In genomic region chr6:115989607-115990006, GRCm38 (mm10) we compare ENCODE assay signal across 10 mouse cellular contexts. TPM values are rescaled to one million over a fixed set of nuclear protein-coding genes. Genes with fewer than 3 reads are reported as not detected.
DNase-seq lines count a peak whose midpoint lies in the region; ATAC-seq lines count a peak whose summit lies in the region.
"Had no signal": no experiment of that assay in that cellular context is flagged by ENCODE, and none has a peak within 500 bp of the region (broad histone marks: within the 10 kb centered on the region; RNA-seq: fewer than 3 reads in every experiment).

No protein-coding gene starts in this region.

- H3K9me3 ChIP-seq in heart, embryonic 13.5 days: peaks cover 4% of the 10 kb centered on the region; the same call in 1 of the 2 replicates
- no peaks in the 10 kb centered on the region for H3K9me3 ChIP-seq in neural tube, embryonic 12.5 days
- no peaks in the 10 kb centered on the region for H3K9me3 ChIP-seq in neural tube, embryonic 15.5 days (replicated peaks)

- ATAC-seq in heart, embryonic 13.5 days (ENCODE audit: extremely low read depth, insufficient number of reproducible peaks, low FRiP score, low TSS enrichment): no peak
- ATAC-seq in neural tube, embryonic 12.5 days (ENCODE audit: low FRiP score, low read depth): no peak
- no peak for ATAC-seq in neural tube, embryonic 15.5 days (ENCODE audit: low FRiP score)

- WGBS in heart, embryonic 13.5 days: 71% methylated on average over 4 of the region's 4 CpGs
- 73% methylated on average over 4 of the region's 4 CpGs for WGBS in neural tube, embryonic 12.5 days
- 50% methylated on average over 4 of the region's 4 CpGs for WGBS in neural tube, embryonic 15.5 days

- H3K4me2 ChIP-seq in heart, embryonic 13.5 days: peak overlapping the region; percentile 76
- 0 out of 2 replicates have a peak overlapping the region, but pooled peaks have one; percentile 12 for H3K4me2 ChIP-seq in neural tube, embryonic 12.5 days (replicated peaks)
- no peak overlapping the region for H3K4me2 ChIP-seq in neural tube, embryonic 15.5 days

- no peak overlapping the region for H3K27ac ChIP-seq in heart, embryonic 13.5 days (replicated peaks)
- H3K27ac ChIP-seq in neural tube, embryonic 12.5 days: no peak overlapping the region
- H3K27ac ChIP-seq in neural tube, embryonic 15.5 days (replicated peaks): no peak overlapping the region

- H3K9ac ChIP-seq in heart, embryonic 13.5 days: peak overlapping the region; percentile 86
- H3K9ac ChIP-seq in neural tube, embryonic 12.5 days: no peak overlapping the region
- H3K9ac ChIP-seq in neural tube, embryonic 15.5 days (replicated peaks): no peak overlapping the region

- H3K36me3 ChIP-seq in heart, embryonic 13.5 days: no peaks in the 10 kb centered on the region
- H3K36me3 ChIP-seq in neural tube, embryonic 12.5 days: no peaks in the 10 kb centered on the region
- H3K36me3 ChIP-seq in neural tube, embryonic 15.5 days: no peaks in the 10 kb centered on the region

- peaks cover 30% of the 10 kb centered on the region for H3K27me3 ChIP-seq in heart, embryonic 13.5 days (replicated peaks)
- peaks cover 43% of the 10 kb centered on the region for H3K27me3 ChIP-seq in neural tube, embryonic 12.5 days (replicated peaks)
- H3K27me3 ChIP-seq in neural tube, embryonic 15.5 days (replicated peaks): peaks cover 43% of the 10 kb centered on the region

- H3K4me1 ChIP-seq in heart, embryonic 13.5 days: peaks cover 86% of the 10 kb centered on the region
- H3K4me1 ChIP-seq in neural tube, embryonic 12.5 days: peaks cover 61% of the 10 kb centered on the region
- peaks cover 59% of the 10 kb centered on the region for H3K4me1 ChIP-seq in neural tube, embryonic 15.5 days

- DNase-seq in heart, postnatal 36 days: no peak
- DNase-seq in left cerebral cortex, postnatal 36 days (ENCODE audit: low spot score in 2 of 2): peak; percentile 51 to 66
- peak; percentile 81 to 93 for DNase-seq in thymus, postnatal 36 days
- no peak for DNase-seq in spleen, postnatal 4 days (ENCODE audit: low spot score in 2 of 2)
- DNase-seq in frontal cortex, postnatal 14 days (ENCODE audit: low spot score in 2 of 2): no peak

- peak overlapping the region; percentile 67 for H3K4me3 ChIP-seq in heart, embryonic 13.5 days
- H3K4me3 ChIP-seq in neural tube, embryonic 12.5 days: no peak overlapping the region
- H3K4me3 ChIP-seq in neural tube, embryonic 15.5 days (replicated peaks): no peak overlapping the region

- intact Hi-C loops in heart, postnatal 36 days (cut with DNase I): no loop called here
- intact Hi-C loops in left cerebral cortex, postnatal 36 days (cut with DNase I): no loop called here

RNA-seq across cellular contexts. Expression of gene Plxnd1, which starts 5.2 kb away (rescaled TPM):
- polyA plus RNA-seq in heart, embryonic 13.5 days (2015; fragmentation: Nextera tagmentation; extraction: Ambion mirVana): 39.6 and 43.5 TPM in 2 replicates
- total RNA-seq in heart, postnatal 36 days (2021): 10 to 100 TPM; 69.9 to 74.6 TPM
- polyA plus RNA-seq in neural tube, embryonic 12.5 days (2016; fragmentation: Nextera tagmentation; extraction: Ambion mirVana): 20.0 and 28.0 TPM in 2 replicates
- polyA plus RNA-seq in neural tube, embryonic 15.5 days (2015; fragmentation: Nextera tagmentation; extraction: Ambion mirVana): 8.8 and 9.8 TPM in 2 replicates
- 100 to 1,000 TPM; 115 to 121 TPM for total RNA-seq in left cerebral cortex, postnatal 36 days (2021)

RNA-seq across cellular contexts. Expression of gene H1foo, which starts 44.9 kb away (rescaled TPM):
- not detected in 2 replicates for polyA plus RNA-seq in heart, embryonic 13.5 days (2015; fragmentation: Nextera tagmentation; extraction: Ambion mirVana)
- not detected for total RNA-seq in heart, postnatal 36 days (2021)
- polyA plus RNA-seq in neural tube, embryonic 12.5 days (2016; fragmentation: Nextera tagmentation; extraction: Ambion mirVana): not detected in 2 replicates
- polyA plus RNA-seq in neural tube, embryonic 15.5 days (2015; fragmentation: Nextera tagmentation; extraction: Ambion mirVana): not detected in 2 replicates
- not detected for total RNA-seq in left cerebral cortex, postnatal 36 days (2021)
- total RNA-seq: left cerebral cortex, postnatal 14 days had no signal
- polyA plus RNA-seq: embryonic facial prominence, embryonic 11.5 days had no signal

RNA-seq across cellular contexts. Expression of gene Rho, which starts 58.1 kb away (rescaled TPM):
- 0.08 TPM in 1 of 2 replicates, not detected in the other for polyA plus RNA-seq in heart, embryonic 13.5 days (2015; fragmentation: Nextera tagmentation; extraction: Ambion mirVana)
- not detected for total RNA-seq in heart, postnatal 36 days (2021)
- polyA plus RNA-seq in neural tube, embryonic 12.5 days (2016; fragmentation: Nextera tagmentation; extraction: Ambion mirVana): 0.69 and 1.1 TPM in 2 replicates
- 2.0 and 2.1 TPM in 2 replicates for polyA plus RNA-seq in neural tube, embryonic 15.5 days (2015; fragmentation: Nextera tagmentation; extraction: Ambion mirVana)
- total RNA-seq in left cerebral cortex, postnatal 36 days (2021): under 1 TPM; 0.17 to 0.70 TPM

Comparison
In these comparisons a context has a peak if more than half of its experiments do, and no peak if none do; other contexts are left out.
1. DNase-seq: peak in left cerebral cortex, postnatal 36 days (2 of 2) and thymus, postnatal 36 days (2 of 2); none in heart, postnatal 36 days (0 of 2), spleen, postnatal 4 days (0 of 2) and frontal cortex, postnatal 14 days (0 of 2).